Mouse (Mus musculus) stomach, postnatal 0 days (tissue): Measurements from ENCODE around the gene Parp8.

Experiments
- CTCF ChIP-seq: IDR thresholded peaks from 2 replicates; pipeline ENCODE4 v1.5.1; 2016; ENCODE audit warnings: antibody characterized with exemption, low read depth, mild to moderate bottlenecking, moderate library complexity
- EP300 ChIP-seq: optimal IDR thresholded peaks from 2 replicates; pipeline ENCODE3; 2016; ENCODE audit warnings: antibody characterized with exemption

- no peak for TF ChIP-seq CTCF
- no peak for TF ChIP-seq EP300
These were observed 66.4 kb downstream of the Parp8 start for GRCm38 (mm10) chr13:116958776-116959589.
